Mouse (Mus musculus): ENCODE measurements at regions not wholly inside any gene's neighbourhood (a gene's known extent, or its start where the extent isn't known, plus 50 kb on each side); places are given as distances from the start of the nearest gene placed in this dataset.

- TF ChIP-seq POLR2A (IDR thresholded peaks at IDR 0.05; ENCODE audit: borderline replicate concordance, extremely low read depth, low read depth, low read length) (no peak), CTCF (IDR thresholded peaks at IDR 0.05; ENCODE audit: insufficient read depth, low read length) (no peak)
- no peak for DNase-seq
- H3K4me1 ChIP-seq (ENCODE audit: control insufficient read depth, insufficient read depth, low read length) = no peaks in the 10 kb centered on the region
- WGBS = 84% methylated on average over 7 of the region's 7 CpGs
- no peak overlapping the region for H3K4me3 ChIP-seq (replicated peaks; ENCODE audit: extremely low read depth, low read depth, low read length)
These were observed 133.9 kb upstream of the Rpl38 start for GRCm38 (mm10) chr11:114534436-114534835.

GRCm38 (mm10) chr11:114531241-114531765, 137.0 kb upstream of the Rpl38 start:
- H3K4me1 ChIP-seq (ENCODE audit: control insufficient read depth, insufficient read depth, low read length) = no peaks in the 10 kb centered on the region
- no peak for TF ChIP-seq CTCF (IDR thresholded peaks at IDR 0.05; ENCODE audit: insufficient read depth, low read length)
- TF ChIP-seq POLR2A (IDR thresholded peaks at IDR 0.05; ENCODE audit: borderline replicate concordance, extremely low read depth, low read depth, low read length) = no peak
- 54% methylated on average over 4 of the region's 4 CpGs for WGBS
- H3K4me3 ChIP-seq (replicated peaks; ENCODE audit: extremely low read depth, low read depth, low read length) = no peak overlapping the region
- DNase-seq = no peak

- no peak for TF ChIP-seq POLR2A (IDR thresholded peaks at IDR 0.05; ENCODE audit: borderline replicate concordance, extremely low read depth, low read depth, low read length)
- no peak for TF ChIP-seq CTCF (IDR thresholded peaks at IDR 0.05; ENCODE audit: insufficient read depth, low read length)
- 58% methylated on average over 10 of the region's 10 CpGs for WGBS
- H3K4me3 ChIP-seq (replicated peaks; ENCODE audit: extremely low read depth, low read depth, low read length) = no peak overlapping the region
- no peak for DNase-seq
- H3K4me1 ChIP-seq (ENCODE audit: control insufficient read depth, insufficient read depth, low read length) = no peaks in the 10 kb centered on the region
These were observed 139.2 kb upstream of the Rpl38 start for GRCm38 (mm10) chr11:114528937-114529772.

DNA sequence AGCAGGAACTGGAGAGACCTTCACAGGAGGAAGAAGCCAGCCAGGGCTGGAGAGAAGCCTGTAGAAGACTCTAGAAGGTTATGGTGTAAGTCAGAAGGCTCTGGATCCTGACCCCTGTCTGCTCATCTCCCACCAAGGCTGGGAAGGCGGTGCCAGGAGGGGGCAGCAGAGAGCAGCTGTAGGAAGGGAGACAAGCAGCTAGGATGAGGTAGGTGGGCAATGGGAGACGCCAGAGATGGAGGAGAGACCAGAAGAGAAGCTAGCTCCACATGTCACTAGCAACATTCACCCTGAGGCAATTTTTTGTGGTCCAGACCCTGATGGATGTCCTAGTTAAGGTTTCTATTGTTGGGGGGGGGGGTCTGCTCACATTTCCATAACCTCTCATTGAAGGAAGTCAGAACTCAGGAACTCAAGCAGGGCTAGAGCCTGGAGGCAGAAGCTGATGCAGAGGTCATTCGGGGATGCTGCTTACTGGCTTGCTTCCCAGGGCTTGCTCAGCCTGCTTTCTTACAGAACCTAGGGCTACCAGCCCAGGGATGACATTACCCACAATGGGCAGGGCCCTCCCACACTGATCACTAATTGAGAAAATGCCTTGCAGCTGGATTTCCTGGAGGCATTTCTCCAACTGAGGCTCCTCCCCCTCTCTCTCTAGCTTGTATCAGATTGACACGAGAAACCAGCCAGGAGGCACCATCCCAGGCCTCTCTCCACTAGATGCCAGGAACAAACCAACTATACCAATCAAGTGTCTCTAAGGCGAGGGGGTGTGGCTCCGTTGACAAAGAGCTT, 144.7 kb upstream of the Rpl38 start:
- H3K4me1 ChIP-seq (ENCODE audit: control insufficient read depth, insufficient read depth, low read length) = no peaks in the 10 kb centered on the region
- H3K4me3 ChIP-seq (replicated peaks; ENCODE audit: extremely low read depth, low read depth, low read length) = no peak overlapping the region
- peak; percentile 58 for DNase-seq
- TF ChIP-seq POLR2A (IDR thresholded peaks at IDR 0.05; ENCODE audit: borderline replicate concordance, extremely low read depth, low read depth, low read length) (no peak), CTCF (IDR thresholded peaks at IDR 0.05; ENCODE audit: insufficient read depth, low read length) (peak; percentile 82)
- WGBS = 46% methylated on average over 6 of the region's 6 CpGs

DNA sequence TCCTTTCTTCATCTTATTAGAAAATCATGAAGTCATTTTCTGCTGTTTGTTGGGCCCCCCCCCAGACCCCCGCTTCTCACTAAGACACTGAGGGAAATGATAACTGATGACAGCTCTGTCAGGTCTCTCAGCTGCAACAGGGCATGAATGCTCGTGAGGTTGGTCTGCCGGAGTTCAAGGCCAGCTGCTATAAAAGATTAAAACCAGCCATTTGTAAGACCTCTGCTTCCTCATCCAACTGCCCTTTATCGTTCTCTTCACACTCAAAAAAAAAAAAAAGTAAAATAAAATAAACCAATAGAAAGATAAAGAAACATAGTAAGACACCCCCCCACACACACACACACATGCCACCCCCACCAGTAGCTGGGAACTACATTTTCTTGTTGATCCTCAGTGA, 153.0 kb upstream of the Rpl38 start:
- no peak overlapping the region for H3K4me3 ChIP-seq (replicated peaks; ENCODE audit: extremely low read depth, low read depth, low read length)
- WGBS = 47% methylated on average over 4 of the region's 4 CpGs
- TF ChIP-seq POLR2A (IDR thresholded peaks at IDR 0.05; ENCODE audit: borderline replicate concordance, extremely low read depth, low read depth, low read length) = no peak
- no peak for TF ChIP-seq CTCF (IDR thresholded peaks at IDR 0.05; ENCODE audit: insufficient read depth, low read length)

GRCm38 (mm10) chr11:114514126-114514525, 154.2 kb upstream of the Rpl38 start:
- Histone ChIP-seq H3K4me1 (ENCODE audit: control insufficient read depth, insufficient read depth, low read length) (no peaks in the 10 kb centered on the region), H3K4me3 (replicated peaks; ENCODE audit: extremely low read depth, low read depth, low read length) (no peak overlapping the region)
- no peak for DNase-seq
- 88% methylated on average over 2 of the region's 2 CpGs for WGBS
- no peak for TF ChIP-seq CTCF (IDR thresholded peaks at IDR 0.05; ENCODE audit: insufficient read depth, low read length)
- no peak for TF ChIP-seq POLR2A (IDR thresholded peaks at IDR 0.05; ENCODE audit: borderline replicate concordance, extremely low read depth, low read depth, low read length)

More for the DNA sequence above, 153.0 kb upstream of the Rpl38 start:
- H3K4me1 ChIP-seq (ENCODE audit: control insufficient read depth, insufficient read depth, low read length) = no peaks in the 10 kb centered on the region
- no peak for DNase-seq

GRCm38 (mm10) chr11:114513446-114513845, 154.9 kb upstream of the Rpl38 start:
- TF ChIP-seq CTCF (IDR thresholded peaks at IDR 0.05; ENCODE audit: insufficient read depth, low read length) = no peak
- no peak for TF ChIP-seq POLR2A (IDR thresholded peaks at IDR 0.05; ENCODE audit: borderline replicate concordance, extremely low read depth, low read depth, low read length)
- H3K4me1 ChIP-seq (ENCODE audit: control insufficient read depth, insufficient read depth, low read length) = no peaks in the 10 kb centered on the region
- 22% methylated on average over 5 of the region's 5 CpGs for WGBS
- no peak for DNase-seq
- H3K4me3 ChIP-seq (replicated peaks; ENCODE audit: extremely low read depth, low read depth, low read length) = no peak overlapping the region

DNA sequence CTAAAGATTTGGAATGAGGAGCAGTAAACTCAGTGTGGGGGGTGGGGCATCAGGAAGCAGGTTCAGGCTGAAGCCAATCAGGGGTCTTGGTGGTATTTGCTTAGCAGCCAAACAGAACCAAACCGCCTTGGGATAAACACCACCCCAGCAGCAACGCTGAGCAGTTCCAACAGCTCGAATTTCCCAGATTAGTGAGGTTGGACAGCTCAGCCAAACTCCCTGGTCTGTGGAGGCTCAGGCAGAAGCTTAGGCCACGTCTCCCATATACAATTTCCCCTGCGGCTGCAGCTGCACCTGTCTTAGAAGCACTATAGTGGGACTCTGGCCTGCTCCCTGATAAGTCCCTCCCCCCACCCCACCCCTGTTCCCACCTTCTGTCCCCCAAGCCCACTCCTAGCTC, 156.3 kb upstream of the Rpl38 start:
- 17% methylated on average over 5 of the region's 5 CpGs for WGBS
- Histone ChIP-seq H3K4me1 (ENCODE audit: control insufficient read depth, insufficient read depth, low read length) (no peaks in the 10 kb centered on the region), H3K4me3 (replicated peaks; ENCODE audit: extremely low read depth, low read depth, low read length) (no peak overlapping the region)
- TF ChIP-seq POLR2A (IDR thresholded peaks at IDR 0.05; ENCODE audit: borderline replicate concordance, extremely low read depth, low read depth, low read length) = no peak
- no peak for TF ChIP-seq CTCF (IDR thresholded peaks at IDR 0.05; ENCODE audit: insufficient read depth, low read length)
- DNase-seq = no peak

DNA sequence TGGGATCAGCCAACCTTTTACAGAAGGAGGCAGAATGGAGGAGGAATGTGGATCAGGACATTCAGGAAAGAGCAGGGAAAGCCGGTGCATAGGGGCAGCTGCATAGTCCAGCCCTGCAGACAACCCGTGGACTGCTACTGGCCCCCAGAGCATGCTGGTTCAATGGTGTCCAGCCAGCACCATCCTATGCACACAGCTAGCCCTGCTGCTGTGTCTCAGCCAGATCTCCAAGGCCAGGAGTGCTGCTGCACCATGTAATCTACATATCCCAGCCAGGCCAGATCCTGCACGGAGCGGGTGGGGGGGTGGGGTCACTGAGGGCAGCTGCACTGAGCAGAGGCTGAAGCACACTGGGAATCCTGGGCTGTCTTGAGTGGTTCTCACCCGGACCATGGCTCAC, 165.8 kb upstream of the Rpl38 start:
- DNase-seq = no peak
- Histone ChIP-seq H3K4me3 (replicated peaks; ENCODE audit: extremely low read depth, low read depth, low read length) (no peak overlapping the region), H3K4me1 (ENCODE audit: control insufficient read depth, insufficient read depth, low read length) (no peaks in the 10 kb centered on the region)
- TF ChIP-seq POLR2A (IDR thresholded peaks at IDR 0.05; ENCODE audit: borderline replicate concordance, extremely low read depth, low read depth, low read length) (no peak), CTCF (IDR thresholded peaks at IDR 0.05; ENCODE audit: insufficient read depth, low read length) (no peak)
- WGBS = 40% methylated on average over 5 of the region's 5 CpGs

Data from lung, adult 2 months (tissue).